Mouse (Mus musculus): ENCODE data around the gene Cd86. TPM values are rescaled to one million over a fixed set of nuclear protein-coding genes. Genes with fewer than 3 reads are reported as not detected.

Cd86 gene
- polyA plus RNA-seq, 1 experiment from 2014 or later = 1.7 TPM

Other genes starting within 250 kb of the Cd86 start
- gene Stfa3, start 210.7 kb downstream of the Cd86 start, polyA plus RNA-seq (2015; fragmentation: Nextera tagmentation; extraction: Ambion mirVana) = 0.59 TPM in 1 of 2 replicates, not detected in the other
- gene Casr, start 103.9 kb downstream of the Cd86 start, polyA plus RNA-seq (2015; fragmentation: Nextera tagmentation; extraction: Ambion mirVana) = 0.09 and 0.20 TPM in 2 replicates
- 0.36 and 0.68 TPM in 2 replicates for gene Ildr1, start 27.9 kb upstream of the Cd86 start, polyA plus RNA-seq (2015; fragmentation: Nextera tagmentation; extraction: Ambion mirVana)
- gene Slc15a2, start 118.9 kb upstream of the Cd86 start, polyA plus RNA-seq (2015; fragmentation: Nextera tagmentation; extraction: Ambion mirVana) = 15.3 and 17.9 TPM in 2 replicates
- 55.9 and 59.1 TPM in 2 replicates for gene Iqcb1, start 162.3 kb upstream of the Cd86 start, polyA plus RNA-seq (2015; fragmentation: Nextera tagmentation; extraction: Ambion mirVana)
- gene Eaf2, start 208.9 kb upstream of the Cd86 start, polyA plus RNA-seq (2015; fragmentation: Nextera tagmentation; extraction: Ambion mirVana) = 0.50 and 0.66 TPM in 2 replicates
- gene Golgb1, start 209.1 kb upstream of the Cd86 start, polyA plus RNA-seq (2015; fragmentation: Nextera tagmentation; extraction: Ambion mirVana) = 72.5 and 74.4 TPM in 2 replicates